ENCODE assay signal across 16 mouse cellular contexts in the genomic region with DNA sequence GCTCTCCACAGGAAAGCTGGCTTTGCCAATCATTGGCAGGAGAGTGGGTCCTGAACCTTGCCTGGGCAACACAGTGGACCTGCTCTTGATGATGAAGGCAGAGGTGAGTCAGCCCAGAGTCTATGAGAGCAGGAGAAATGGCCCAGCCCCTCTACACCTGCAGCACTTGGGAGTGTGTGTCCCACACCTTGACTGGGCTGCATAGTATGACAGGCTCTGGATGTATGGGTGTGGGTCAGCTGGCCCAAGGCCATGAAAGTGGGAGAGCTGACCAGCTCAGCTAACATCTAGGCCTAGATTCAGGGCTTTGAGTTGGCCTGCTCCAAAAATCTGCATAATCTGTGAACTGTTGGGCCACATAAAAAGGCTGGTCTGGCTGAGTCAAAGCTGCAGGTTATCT.
"Had no signal": no experiment of that assay in that cellular context is flagged by ENCODE, and none has a peak within 500 bp of the region (broad histone marks: within the 10 kb centered on the region; RNA-seq: fewer than 3 reads in every experiment).

No protein-coding gene starts in this region.

- H3K4me2 ChIP-seq: kidney, embryonic 15.5 days; limb, embryonic 12.5 days; liver, embryonic 12.5 days; liver, embryonic 15.5 days; midbrain, embryonic 12.5 days had no signal

- H3K36me3 ChIP-seq: kidney, embryonic 15.5 days; limb, embryonic 12.5 days; liver, embryonic 12.5 days; liver, embryonic 15.5 days; midbrain, embryonic 12.5 days had no signal

- H3K4me1 ChIP-seq: kidney, embryonic 15.5 days; limb, embryonic 12.5 days; liver, embryonic 12.5 days; liver, embryonic 15.5 days; midbrain, embryonic 12.5 days had no signal

- H3K9ac ChIP-seq: kidney, embryonic 15.5 days; limb, embryonic 12.5 days; liver, embryonic 12.5 days; liver, embryonic 15.5 days; midbrain, embryonic 12.5 days had no signal

- H3K27ac ChIP-seq: kidney, embryonic 15.5 days; left cerebral cortex, adult 2 months; limb, embryonic 12.5 days; liver, embryonic 12.5 days; liver, embryonic 15.5 days; macrophage; midbrain, embryonic 12.5 days had no signal

- H3K27me3 ChIP-seq: kidney, embryonic 15.5 days; limb, embryonic 12.5 days; liver, embryonic 12.5 days; liver, embryonic 15.5 days; midbrain, embryonic 12.5 days had no signal

- H3K9me3 ChIP-seq: kidney, embryonic 15.5 days; limb, embryonic 12.5 days; liver, embryonic 12.5 days; liver, embryonic 15.5 days; midbrain, embryonic 12.5 days had no signal

- ATAC-seq: liver, embryonic 12.5 days had no signal

- H3K4me3 ChIP-seq: kidney, embryonic 15.5 days; left cerebral cortex, adult 2 months; limb, embryonic 12.5 days; liver, embryonic 12.5 days; liver, embryonic 15.5 days; midbrain, embryonic 12.5 days had no signal

- DNase-seq: kidney, adult 11 months; kidney, adult 8-10 months; kidney, postnatal 10 days; kidney, postnatal 36 days; layer of hippocampus, postnatal 36 days; liver; lung, adult 18-20 months; lung, postnatal 14 days; thymus, postnatal 25 days had no signal
